Mouse (Mus musculus): Measurements from ENCODE around the gene Hrct1.
A peak's percentile ranks its signal among the peaks of the same experiment; 100 is the strongest.

The Hrct1 gene

GRCm38 (mm10) chr4:43728576-43728954, 1.6 kb downstream of the Hrct1 start:
- no peak for DNase-seq

GRCm38 (mm10) chr4:43729126-43729525, 2.1 kb downstream of the Hrct1 start:
- DNase-seq, result no peak

DNA sequence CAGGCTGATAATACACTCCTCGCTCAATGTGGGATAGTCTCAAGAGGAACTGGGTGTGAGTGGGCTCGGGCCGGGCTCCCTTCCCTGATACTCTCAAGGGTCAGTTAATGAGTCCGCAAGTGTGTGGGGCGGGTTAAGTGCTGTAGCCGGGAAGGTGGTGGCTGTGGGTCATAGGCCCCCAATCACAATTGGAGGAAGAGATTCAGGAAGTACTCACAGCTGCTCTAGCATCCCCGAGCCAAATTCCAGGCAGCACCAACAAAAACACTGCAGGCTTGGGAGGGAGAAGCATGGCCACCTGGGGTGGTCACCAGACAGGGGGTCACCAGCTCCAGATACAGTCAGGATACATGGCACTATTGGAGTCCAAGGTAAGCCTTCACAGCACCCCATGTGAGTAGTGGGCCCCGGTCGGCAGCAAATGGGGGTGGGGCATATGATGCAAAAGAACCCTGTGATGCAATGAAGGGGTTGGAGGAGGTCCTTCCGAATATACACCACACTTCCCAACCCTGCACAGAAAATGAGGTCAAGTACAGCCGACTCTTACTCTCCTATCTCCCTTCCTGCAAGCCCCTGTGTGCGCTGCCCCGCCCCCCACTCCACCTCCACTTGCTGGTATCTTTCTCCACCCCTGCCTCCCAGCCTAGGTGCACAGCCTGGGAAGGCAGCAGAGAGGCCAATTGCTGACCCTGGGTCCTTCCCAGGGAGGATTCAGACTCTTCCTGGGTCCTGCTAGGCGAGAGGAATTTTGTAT, 3.0 kb downstream of the Hrct1 start, which contains the start of gene Spaar:
Gene Spaar (plus strand): TSS at position 241 of the 757 bp plus-strand sequence.
- DNase-seq, result no peak

DNA sequence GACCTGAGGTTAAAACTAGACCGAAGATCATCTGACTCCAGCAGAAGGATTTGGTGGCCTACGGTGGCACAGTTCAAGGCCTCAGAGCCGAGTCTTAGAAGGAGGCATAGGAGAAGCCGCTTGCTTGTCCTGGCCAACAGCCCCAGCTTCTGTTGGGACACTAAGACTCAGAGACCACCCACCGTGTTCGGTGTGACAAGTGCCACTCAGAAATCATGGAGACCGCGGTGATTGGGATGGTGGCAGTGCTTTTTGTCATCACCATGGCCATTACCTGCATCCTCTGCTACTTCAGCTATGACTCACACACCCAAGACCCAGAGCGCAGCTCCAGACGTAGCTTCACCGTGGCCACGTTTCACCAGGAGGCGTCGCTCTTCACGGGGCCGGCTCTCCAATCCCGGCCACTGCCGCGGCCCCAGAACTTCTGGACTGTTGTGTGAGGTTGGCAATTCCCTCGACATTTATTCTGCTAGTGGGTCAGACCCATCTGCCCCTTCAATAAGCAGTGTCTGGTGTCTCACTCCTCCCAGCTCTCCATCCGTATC, 3.8 kb downstream of the Hrct1 start:
- no peak for DNase-seq

- DNase-seq, result no peak
Observed at GRCm38 (mm10) chr4:43732171-43732570, 5.2 kb downstream of the Hrct1 start.

- no peak for DNase-seq
Observed at GRCm38 (mm10) chr4:43733186-43733585, 6.2 kb downstream of the Hrct1 start.

DNA sequence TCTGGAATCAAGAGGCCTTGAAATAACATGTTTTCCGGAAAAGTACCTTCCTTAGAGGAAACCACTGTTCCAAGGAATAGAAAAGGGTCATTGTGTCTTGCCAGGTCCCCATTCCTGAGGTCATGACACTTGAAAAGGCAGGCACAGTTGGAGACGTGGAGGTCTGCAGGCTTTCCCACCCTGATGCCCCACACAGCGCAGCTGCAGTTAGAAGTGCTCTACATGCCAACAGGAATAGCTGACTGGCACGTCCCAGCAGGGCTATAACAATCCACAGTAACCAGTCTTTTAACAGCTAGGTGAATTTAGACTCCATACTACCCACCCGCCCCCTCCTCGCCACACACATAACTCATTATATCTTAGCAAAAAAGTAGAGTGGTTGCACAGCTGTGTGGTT, 10.2 kb downstream of the Hrct1 start:
- DNase-seq, result no peak

DNA sequence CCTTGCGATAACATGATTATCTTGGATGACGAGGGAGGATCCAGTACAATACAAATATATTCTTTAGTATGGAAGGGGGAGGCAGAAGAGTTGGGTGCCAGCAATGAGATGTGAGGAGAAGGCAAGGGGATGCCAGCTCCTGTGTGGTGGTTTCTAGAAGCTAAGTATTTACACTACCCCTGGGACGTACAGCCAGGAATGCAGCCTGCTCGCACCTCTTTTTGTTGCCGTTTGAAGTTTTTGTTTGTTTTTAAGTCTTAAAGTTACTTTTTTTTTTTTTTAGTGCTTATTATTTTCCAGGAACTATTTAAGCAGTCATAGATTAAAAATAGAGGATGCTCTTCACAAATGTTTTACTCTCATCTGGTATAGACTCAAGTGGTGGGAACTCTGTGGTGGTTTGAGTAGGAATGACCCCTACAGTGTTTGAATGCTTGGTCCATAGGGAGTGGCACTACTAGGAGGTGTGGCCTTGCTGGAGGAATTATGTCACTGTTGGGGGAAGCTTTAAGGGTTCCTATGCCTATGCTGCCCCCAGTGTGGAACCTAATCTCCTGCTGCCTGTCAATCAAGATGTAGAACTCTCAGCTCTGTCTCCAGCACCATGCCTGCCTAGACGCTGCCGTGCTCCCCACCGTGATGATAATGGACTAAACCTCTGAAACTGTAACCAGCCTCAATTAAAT, 12.1 kb downstream of the Hrct1 start:
- no peak for DNase-seq

DNA sequence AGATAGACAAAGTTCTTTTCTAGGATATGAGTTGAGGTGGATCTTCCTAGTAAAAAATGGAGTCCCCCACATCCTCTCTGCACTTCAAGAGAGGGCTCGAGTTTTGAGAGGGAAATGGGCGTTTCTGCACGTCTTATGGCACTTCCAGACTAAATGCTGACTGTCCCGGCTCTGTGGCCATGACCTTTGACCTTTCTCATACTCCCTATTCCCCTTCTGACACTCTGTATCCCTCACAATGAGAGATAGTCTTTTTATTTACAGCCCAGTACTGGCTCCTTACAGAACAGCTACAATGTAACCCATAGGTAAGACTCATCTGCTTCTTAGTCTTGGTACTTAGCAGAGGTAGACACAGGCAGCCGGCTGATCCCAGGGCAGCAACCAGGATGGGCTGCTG, 14.5 kb downstream of the Hrct1 start:
- no peak for DNase-seq

DNA sequence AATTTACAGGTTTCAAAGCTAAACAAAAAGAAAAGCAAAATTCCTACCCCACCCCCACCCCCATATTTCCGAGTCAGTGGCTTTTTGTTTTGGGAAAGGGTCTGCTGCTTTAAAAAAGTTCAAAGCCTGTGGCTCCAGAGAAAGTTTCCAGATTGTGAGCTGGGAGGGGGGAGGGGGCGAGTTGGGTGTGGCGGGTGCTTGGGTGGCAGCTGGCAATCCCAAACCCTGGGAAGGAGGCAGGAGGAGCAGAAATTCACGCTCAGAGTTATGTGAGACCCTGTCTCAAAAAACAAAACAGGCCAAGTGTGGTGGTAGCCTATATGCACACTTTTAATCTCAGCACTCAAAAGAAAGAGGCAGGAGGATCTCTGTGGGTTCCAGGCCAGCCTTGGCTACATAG, 15.6 kb downstream of the Hrct1 start:
- DNase-seq, result no peak

DNA sequence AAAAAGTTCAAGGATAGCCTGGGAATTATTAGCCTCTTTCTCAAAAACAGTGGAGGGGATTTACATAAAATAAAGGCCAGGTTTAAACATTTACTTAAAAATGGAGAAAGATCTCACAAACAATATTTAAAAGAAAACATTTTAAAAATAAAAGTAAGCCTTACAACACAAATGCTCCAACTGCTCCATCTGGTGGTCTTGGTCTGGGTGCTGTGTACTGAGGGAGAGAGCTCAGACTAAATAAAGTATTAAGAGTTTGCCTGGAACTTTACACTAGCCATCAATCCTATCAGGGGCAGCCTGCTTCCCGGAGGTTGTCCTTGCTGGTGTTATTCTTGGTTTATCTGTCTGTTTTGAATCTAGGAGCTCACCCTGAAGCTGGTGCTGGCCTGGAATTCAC, 16.1 kb downstream of the Hrct1 start:
- DNase-seq, result no peak

- peak; percentile 36 for DNase-seq
Observed at GRCm38 (mm10) chr4:43745187-43745586, 18.2 kb downstream of the Hrct1 start.

GRCm38 (mm10) chr4:43757213-43757612, 30.2 kb downstream of the Hrct1 start:
- DNase-seq, result no peak

- peak; percentile 3 for DNase-seq
Observed at GRCm38 (mm10) chr4:43759571-43760418, 32.8 kb downstream of the Hrct1 start.

GRCm38 (mm10) chr4:43760460-43760859, 33.5 kb downstream of the Hrct1 start:
- DNase-seq, result peak; percentile 10

DNA sequence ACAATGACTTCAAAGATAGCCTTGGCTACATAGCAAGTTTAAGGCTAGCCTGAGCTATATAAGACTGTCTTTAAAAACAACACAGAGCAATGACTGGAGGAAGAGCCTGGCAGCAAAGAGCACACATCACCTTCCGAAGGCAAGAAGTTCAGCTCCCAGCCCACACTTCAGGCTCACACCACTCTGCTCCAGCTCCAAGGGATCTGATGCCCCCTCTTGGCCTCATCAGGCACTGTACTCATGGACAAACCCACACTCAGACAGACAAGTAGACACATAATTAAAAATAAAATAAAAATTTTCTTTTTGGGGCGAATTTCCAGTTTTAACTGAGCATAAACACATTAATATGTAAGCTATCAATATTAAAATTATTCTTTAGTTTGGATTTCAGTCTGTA, 34.3 kb downstream of the Hrct1 start:
- no peak for DNase-seq

DNA sequence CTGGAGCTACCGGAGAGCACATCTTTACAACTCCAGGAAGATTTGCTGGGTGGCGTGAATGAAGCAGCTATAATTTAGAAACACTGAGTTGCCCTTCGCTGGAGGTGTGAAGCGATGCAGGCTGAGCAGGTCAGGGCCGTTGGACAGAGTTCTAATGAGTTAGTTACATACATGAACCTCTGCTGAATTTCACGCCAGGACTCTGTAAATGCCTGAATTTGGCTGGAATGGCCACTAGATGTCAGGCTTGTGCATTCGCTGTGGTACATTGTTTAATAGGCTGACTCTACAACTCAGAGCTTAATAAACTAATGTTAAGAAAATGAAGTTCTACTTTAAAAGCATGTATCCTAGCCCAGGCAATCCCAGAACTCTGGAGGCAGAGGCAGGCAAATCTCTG, 36.4 kb downstream of the Hrct1 start:
- peak; percentile 39 for DNase-seq

- DNase-seq, result no peak
Observed at GRCm38 (mm10) chr4:43768341-43768740, 41.4 kb downstream of the Hrct1 start.

GRCm38 (mm10) chr4:43769374-43769773, 42.4 kb downstream of the Hrct1 start:
- DNase-seq, result no peak

DNA sequence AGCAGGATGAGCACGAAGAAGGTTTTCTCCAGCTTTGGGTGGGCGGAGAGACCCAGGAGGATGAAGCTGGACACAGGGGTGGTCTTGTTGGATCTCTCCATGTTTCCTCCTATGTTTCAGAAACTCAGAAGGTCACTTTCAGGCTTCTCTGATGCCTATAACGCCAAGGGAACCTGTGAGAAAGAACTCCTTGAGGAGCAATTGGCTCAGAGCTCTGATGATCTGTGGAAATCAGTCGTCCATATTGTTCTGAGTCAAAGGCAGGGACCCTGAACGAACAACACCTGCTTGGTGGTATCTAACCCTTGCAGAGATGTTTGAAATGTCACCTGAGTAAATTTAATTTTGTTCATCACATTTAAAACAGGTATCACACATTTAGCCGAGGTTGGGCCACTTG, 43.9 kb downstream of the Hrct1 start, which contains the start of gene Olfr159:
Gene Olfr159 (minus strand): TSS at position 101 of the 400 bp plus-strand sequence.
- DNase-seq, result no peak

GRCm38 (mm10) chr4:43771626-43772025, 44.6 kb downstream of the Hrct1 start:
- no peak for DNase-seq

DNA sequence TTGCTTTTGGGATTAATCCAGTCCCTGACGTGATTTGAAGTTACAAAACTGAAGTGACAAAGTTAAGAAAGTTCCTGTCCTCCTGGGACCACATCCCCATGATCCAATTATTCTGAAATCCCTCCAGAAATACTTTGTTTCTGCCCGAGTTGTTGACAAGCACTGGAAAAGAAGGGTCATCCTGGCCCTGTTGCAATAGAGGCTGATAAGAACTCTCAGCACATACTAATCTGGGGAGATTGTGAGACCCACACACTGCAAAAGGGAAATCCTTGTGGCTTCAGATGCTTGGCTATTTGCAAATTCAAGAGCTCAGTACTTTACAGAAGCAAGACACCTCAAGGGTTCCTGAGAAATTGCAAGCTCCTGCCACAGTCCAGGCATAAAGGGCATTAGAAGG, 45.3 kb downstream of the Hrct1 start:
- no peak for DNase-seq
